Mouse (Mus musculus): ENCODE measurements at regions not wholly inside any gene's neighbourhood (a gene's known extent, or its start where the extent isn't known, plus 50 kb on each side); places are given as distances from the start of the nearest gene placed in this dataset.
A peak's percentile ranks its signal among the peaks of the same experiment; 100 is the strongest.
"Not testable (repeated sequence)": the region's sequence is repeated elsewhere in the genome, so short reads cannot be mapped to it uniquely, and the experiment has no call there.

DNA sequence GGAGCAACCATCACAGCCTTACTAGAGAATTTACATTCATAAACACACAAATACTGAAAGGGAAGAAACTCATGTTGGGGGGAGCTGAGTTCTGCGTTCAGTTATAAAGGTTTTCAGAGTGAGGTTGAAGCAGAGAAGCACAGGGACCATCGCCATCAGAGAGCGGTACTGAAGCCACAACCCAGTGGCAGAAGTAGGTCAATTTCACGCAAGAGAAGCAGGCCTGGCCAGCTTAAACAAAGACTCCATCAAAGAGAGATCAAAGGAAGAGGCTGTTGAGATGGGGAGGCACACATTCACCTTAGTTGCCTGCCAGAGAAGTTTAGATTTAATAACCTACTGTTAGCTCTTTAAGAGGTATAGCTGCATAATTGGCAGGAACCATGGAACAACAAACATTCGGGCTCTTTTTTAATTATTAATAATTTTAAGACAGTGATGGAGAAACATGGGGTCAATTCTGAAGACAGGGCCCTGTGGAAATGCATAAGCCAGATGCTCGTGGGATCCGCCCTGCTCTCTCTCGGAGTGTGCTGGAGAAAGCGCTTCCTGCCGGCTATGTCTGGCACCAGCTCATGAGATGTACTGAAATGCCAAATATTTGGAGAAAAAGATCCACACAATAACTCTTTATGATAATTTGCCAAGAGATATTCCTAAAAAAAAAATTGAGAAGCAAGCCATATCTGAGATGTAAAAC is 119.8 kb upstream of the Creb1 start:
- 78% methylated on average over 10 of the region's 10 CpGs for WGBS
- H3K4me2 ChIP-seq = no peak overlapping the region
- no peak overlapping the region for H3K4me3 ChIP-seq
- no peaks in the 10 kb centered on the region for H3K36me3 ChIP-seq
- no peak for ATAC-seq (ENCODE audit: low FRiP score)
- no peaks in the 10 kb centered on the region for H3K9me3 ChIP-seq
- H3K4me1 ChIP-seq (replicated peaks) = no peaks in the 10 kb centered on the region; the same call in 1 of the 2 replicates
- H3K27ac ChIP-seq = no peak overlapping the region
- H3K27me3 ChIP-seq = no peaks in the 10 kb centered on the region
- no peak overlapping the region for H3K9ac ChIP-seq

GRCm38 (mm10) chr1:64411851-64412480 is 120.5 kb upstream of the Creb1 start:
- H3K27me3 ChIP-seq = no peaks in the 10 kb centered on the region
- ATAC-seq (ENCODE audit: low FRiP score) = no peak
- no peaks in the 10 kb centered on the region for H3K9me3 ChIP-seq
- no peak overlapping the region for H3K4me2 ChIP-seq
- no peaks in the 10 kb centered on the region; the same call in 1 of the 2 replicates for H3K4me1 ChIP-seq (replicated peaks)
- no peak overlapping the region for H3K9ac ChIP-seq
- H3K36me3 ChIP-seq = no peaks in the 10 kb centered on the region
- WGBS = 87% methylated on average over 4 of the region's 4 CpGs
- no peak overlapping the region for H3K4me3 ChIP-seq
- no peak overlapping the region for H3K27ac ChIP-seq

GRCm38 (mm10) chr1:64408807-64409582 is 123.5 kb upstream of the Creb1 start:
- H3K27ac ChIP-seq = peak overlapping the region; percentile 19; the same call in 1 of the 2 replicates
- WGBS = 61% methylated on average over 4 of the region's 4 CpGs

DNA sequence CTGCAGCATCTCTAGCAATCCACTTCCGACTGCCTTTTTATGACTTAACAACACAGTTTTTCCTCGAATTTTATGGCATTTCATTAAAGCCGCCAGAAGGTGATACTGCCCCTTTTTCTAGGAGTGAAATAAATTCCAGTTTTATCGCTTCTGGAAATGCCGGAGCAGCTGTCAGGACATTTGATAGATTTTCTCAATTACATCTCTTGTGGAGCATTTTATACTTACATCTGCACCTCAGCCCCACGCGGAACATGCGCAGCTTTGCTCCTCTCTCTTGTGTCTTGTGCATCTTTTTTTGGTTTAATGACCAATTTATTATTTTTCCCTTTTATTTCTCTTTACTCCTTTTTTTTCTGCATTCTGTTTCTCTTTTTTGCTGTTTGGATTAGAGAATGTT is 140.9 kb upstream of the Creb1 start:
- no peak overlapping the region for H3K9ac ChIP-seq
- no peaks in the 10 kb centered on the region for H3K27me3 ChIP-seq
- 57% methylated on average over 8 of the region's 8 CpGs for WGBS
- no peak overlapping the region for H3K4me2 ChIP-seq
- no peak for ATAC-seq (ENCODE audit: low FRiP score)
- no peaks in the 10 kb centered on the region for H3K9me3 ChIP-seq
- no peaks in the 10 kb centered on the region for H3K36me3 ChIP-seq
- 0 out of 2 replicates have a peak overlapping the region, but pooled peaks have one; percentile 42 for H3K27ac ChIP-seq
- H3K4me3 ChIP-seq = no peak overlapping the region
- 0 out of 2 replicates have a peak, but pooled peaks cover 4% of the 10 kb centered on the region for H3K4me1 ChIP-seq (replicated peaks)

More at GRCm38 (mm10) chr1:64408807-64409582, 123.5 kb upstream of the Creb1 start:
- no peaks in the 10 kb centered on the region; the same call in none of the 2 replicates for H3K4me1 ChIP-seq (replicated peaks)
- no peaks in the 10 kb centered on the region for H3K27me3 ChIP-seq
- H3K4me3 ChIP-seq = no peak overlapping the region
- H3K36me3 ChIP-seq = no peaks in the 10 kb centered on the region
- no peak overlapping the region for H3K4me2 ChIP-seq
- H3K9me3 ChIP-seq = no peaks in the 10 kb centered on the region
- no peak for ATAC-seq (ENCODE audit: low FRiP score)
- no peak overlapping the region for H3K9ac ChIP-seq

GRCm38 (mm10) chr1:64381264-64381663 is 151.2 kb upstream of the Creb1 start:
- H3K9me3 ChIP-seq = no peaks in the 10 kb centered on the region
- H3K4me2 ChIP-seq = peak overlapping the region; percentile 8; the same call in 1 of the 2 replicates
- H3K27ac ChIP-seq = no peak overlapping the region
- ATAC-seq (ENCODE audit: low FRiP score) = peak; percentile 82
- H3K27me3 ChIP-seq = no peaks in the 10 kb centered on the region
- H3K4me1 ChIP-seq (replicated peaks) = peaks cover 25% of the 10 kb centered on the region
- H3K4me3 ChIP-seq = no peak overlapping the region
- WGBS = 13% methylated on average over 6 of the region's 6 CpGs
- H3K9ac ChIP-seq = no peak overlapping the region
- no peaks in the 10 kb centered on the region for H3K36me3 ChIP-seq

DNA sequence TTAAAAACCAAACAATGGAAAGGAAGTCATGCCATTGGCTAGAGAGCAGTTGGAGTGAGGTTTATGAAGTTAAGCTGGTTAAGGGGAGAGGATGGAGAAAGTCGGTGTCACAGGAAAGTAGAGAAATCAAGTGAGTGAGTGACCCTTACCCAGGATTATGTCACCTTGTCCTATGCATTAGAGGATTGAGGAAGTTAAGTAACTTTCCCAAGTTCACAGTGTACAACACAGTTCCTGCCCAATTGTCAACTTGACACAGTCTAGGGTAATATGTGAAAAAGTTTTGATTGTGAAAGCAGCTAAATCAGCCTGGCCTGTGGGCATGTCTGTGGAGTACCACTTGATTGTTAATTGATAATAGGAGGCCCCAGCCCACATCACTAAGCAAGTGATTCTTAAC is 156.0 kb upstream of the Creb1 start:
- H3K4me2 ChIP-seq; H3K4me3 ChIP-seq; ATAC-seq (ENCODE audit: low FRiP score); H3K36me3 ChIP-seq; H3K27me3 ChIP-seq; H3K9ac ChIP-seq; H3K27ac ChIP-seq; H3K9me3 ChIP-seq: not testable (repeated sequence)
- H3K4me1 ChIP-seq (replicated peaks) = peaks cover 19% of the 10 kb centered on the region
- WGBS = 90% methylated on average over 1 of the region's 1 CpGs

- ATAC-seq (ENCODE audit: low FRiP score) = no peak
- no peaks in the 10 kb centered on the region for H3K36me3 ChIP-seq
- no peak overlapping the region for H3K27ac ChIP-seq
- no peak overlapping the region for H3K4me2 ChIP-seq
- no peak overlapping the region for H3K9ac ChIP-seq
- WGBS = 69% methylated on average over 13 of the region's 13 CpGs
- H3K27me3 ChIP-seq = no peaks in the 10 kb centered on the region
- H3K4me3 ChIP-seq = no peak overlapping the region
- peaks cover 5% of the 10 kb centered on the region; the same call in 1 of the 2 replicates for H3K4me1 ChIP-seq (replicated peaks)
- H3K9me3 ChIP-seq = no peaks in the 10 kb centered on the region
Measured at GRCm38 (mm10) chr1:64374286-64375071, 158.0 kb upstream of the Creb1 start.

DNA sequence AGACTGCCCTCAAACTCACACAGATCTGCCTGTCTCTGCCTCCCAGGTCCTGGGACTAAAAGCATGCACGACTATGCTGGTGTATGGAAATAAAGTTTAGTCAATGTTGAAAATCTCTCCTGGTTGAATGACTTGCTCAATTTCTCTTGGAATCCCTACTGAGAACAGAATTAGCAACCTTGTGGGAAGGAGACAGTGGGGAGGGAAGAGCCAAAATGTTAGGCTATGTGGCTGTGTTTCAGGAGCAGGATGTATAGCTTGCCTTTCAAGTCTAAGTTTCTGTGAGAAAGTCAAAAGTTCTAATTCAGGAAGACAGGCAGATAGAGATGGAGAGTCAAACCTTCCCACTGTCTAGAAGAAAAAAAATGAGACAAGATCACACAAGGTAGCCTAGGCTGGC is 168.3 kb upstream of the Creb1 start:
- WGBS = 79% methylated on average over 1 of the region's 1 CpGs

DNA sequence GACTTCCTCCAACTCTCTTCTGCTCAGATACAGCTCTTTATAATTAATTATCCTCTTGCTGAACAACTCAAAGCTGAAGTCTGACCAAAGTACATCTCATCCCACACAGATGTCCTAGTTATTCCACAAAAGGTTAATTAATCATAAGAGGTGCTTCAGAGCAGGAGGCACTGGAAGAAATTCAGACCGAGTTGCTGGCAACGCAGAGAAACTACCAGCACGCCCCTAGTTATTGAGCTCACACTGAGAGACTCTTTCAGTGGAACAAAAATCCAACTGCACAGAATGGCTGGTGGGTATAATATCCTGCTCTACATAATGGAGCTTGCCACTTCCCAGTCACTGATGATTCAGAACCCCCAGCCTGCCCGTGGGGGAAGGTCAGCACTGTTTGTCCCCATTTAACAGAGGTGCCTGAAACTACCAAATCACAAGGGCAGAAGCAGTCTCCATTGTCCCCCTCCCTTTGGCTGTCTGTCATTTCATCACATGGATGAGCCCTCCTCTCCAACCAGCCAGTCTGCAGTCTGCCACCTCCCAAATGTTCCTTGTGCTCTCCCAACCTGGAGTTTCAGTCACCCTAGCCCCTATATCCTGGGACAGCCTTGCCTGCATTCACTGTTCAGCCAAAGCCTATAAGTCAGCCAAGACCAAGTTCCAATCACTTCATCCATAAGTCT is 170.3 kb upstream of the Creb1 start:
- ATAC-seq (ENCODE audit: low FRiP score) = no peak
- H3K36me3 ChIP-seq = no peaks in the 10 kb centered on the region
- H3K27ac ChIP-seq = no peak overlapping the region
- H3K4me2 ChIP-seq = no peak overlapping the region
- H3K4me3 ChIP-seq = no peak overlapping the region
- no peaks in the 10 kb centered on the region for H3K9me3 ChIP-seq
- WGBS = 67% methylated on average over 4 of the region's 4 CpGs
- no peak overlapping the region for H3K9ac ChIP-seq
- no peaks in the 10 kb centered on the region for H3K27me3 ChIP-seq
- peaks cover 7% of the 10 kb centered on the region for H3K4me1 ChIP-seq (replicated peaks)

More for the DNA sequence above, 168.3 kb upstream of the Creb1 start:
- Histone ChIP-seq H3K4me2 (no peak overlapping the region), H3K4me3 (no peak overlapping the region), H3K27ac (no peak overlapping the region), H3K9ac (no peak overlapping the region), H3K4me1 (replicated peaks) (peaks cover 9% of the 10 kb centered on the region), H3K36me3 (no peaks in the 10 kb centered on the region), H3K9me3 (no peaks in the 10 kb centered on the region), H3K27me3 (no peaks in the 10 kb centered on the region)
- ATAC-seq (ENCODE audit: low FRiP score) = no peak

- no peak for ATAC-seq (ENCODE audit: low FRiP score)
- Histone ChIP-seq H3K4me2 (no peak overlapping the region), H3K36me3 (no peaks in the 10 kb centered on the region), H3K4me1 (replicated peaks) (peaks cover 4% of the 10 kb centered on the region), H3K4me3 (no peak overlapping the region), H3K27ac (no peak overlapping the region), H3K27me3 (no peaks in the 10 kb centered on the region), H3K9me3 (no peaks in the 10 kb centered on the region), H3K9ac (no peak overlapping the region)
- 63% methylated on average over 3 of the region's 3 CpGs for WGBS
Measured at GRCm38 (mm10) chr1:64343268-64343667, 189.2 kb upstream of the Creb1 start.

DNA sequence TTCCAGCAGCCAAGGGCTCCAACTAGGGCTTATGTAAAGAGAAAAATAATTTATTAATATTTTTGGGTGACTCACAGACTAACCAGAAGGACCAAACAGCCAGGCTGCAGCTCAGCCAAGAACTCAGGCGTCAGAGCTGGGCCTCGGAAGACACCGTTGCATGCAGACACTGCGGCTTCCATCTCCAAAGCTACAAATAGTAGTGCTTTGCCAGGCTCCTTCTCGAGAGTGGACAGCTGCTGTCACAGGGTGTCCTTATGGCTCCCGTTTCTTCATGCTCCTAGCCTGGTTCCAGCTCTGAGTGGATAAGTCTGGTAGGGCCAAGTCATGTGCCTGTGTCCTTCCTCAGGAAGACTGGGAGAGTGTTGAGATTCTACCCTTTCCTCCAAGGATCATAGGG is 190.8 kb upstream of the Creb1 start:
- peaks cover 14% of the 10 kb centered on the region for H3K4me1 ChIP-seq (replicated peaks)
- 93% methylated on average over 6 of the region's 6 CpGs for WGBS
- H3K36me3 ChIP-seq = no peaks in the 10 kb centered on the region
- H3K4me2 ChIP-seq = no peak overlapping the region
- H3K27ac ChIP-seq = no peak overlapping the region
- H3K9me3 ChIP-seq = no peaks in the 10 kb centered on the region
- no peak overlapping the region for H3K9ac ChIP-seq
- no peak overlapping the region for H3K4me3 ChIP-seq
- H3K27me3 ChIP-seq = no peaks in the 10 kb centered on the region
- ATAC-seq (ENCODE audit: low FRiP score) = no peak
